Mouse (Mus musculus) cerebellum, postnatal 4 days (tissue): ENCODE data around the gene Fbrsl1.
"Not testable (repeated sequence)": the region's sequence is repeated elsewhere in the genome, so short reads cannot be mapped to it uniquely, and the experiment has no call there.

ENCODE experiments used
- DNase-seq, 2 experiments: peaks; one replicate each; pipeline ENCODE4 v3.0.0; 2022; ENCODE audit warnings: low spot score in 2 of 2, mixed read lengths in 1 of 2

Fbrsl1 gene

GRCm38 (mm10) chr5:110449294-110449693, 991 bp upstream of the Fbrsl1 start:
- no peak for DNase-seq

- peak; percentile 31 to 37 for DNase-seq
Observed at GRCm38 (mm10) chr5:110447720-110448435, 425 bp downstream of the Fbrsl1 start.

GRCm38 (mm10) chr5:110444509-110444908, 3.8 kb downstream of the Fbrsl1 start:
- no peak for DNase-seq

- no peak for DNase-seq
Observed at GRCm38 (mm10) chr5:110442966-110443590, 5.2 kb downstream of the Fbrsl1 start.

- no peak for DNase-seq
Observed at GRCm38 (mm10) chr5:110439565-110440310, 8.6 kb downstream of the Fbrsl1 start.

- no peak for DNase-seq
Observed at GRCm38 (mm10) chr5:110438591-110438990, 9.7 kb downstream of the Fbrsl1 start.

- no peak for DNase-seq
Observed at GRCm38 (mm10) chr5:110437632-110438261, 10.6 kb downstream of the Fbrsl1 start.

GRCm38 (mm10) chr5:110436166-110436565, 12.1 kb downstream of the Fbrsl1 start:
- DNase-seq: not testable (repeated sequence)

- no peak for DNase-seq
Observed at GRCm38 (mm10) chr5:110434816-110435215, 13.5 kb downstream of the Fbrsl1 start.

GRCm38 (mm10) chr5:110429045-110429444, 19.3 kb downstream of the Fbrsl1 start:
- DNase-seq: peak in 1 of 2 experiments; percentile 70

GRCm38 (mm10) chr5:110428290-110428689, 20.0 kb downstream of the Fbrsl1 start:
- no peak for DNase-seq

- no peak for DNase-seq
Observed at GRCm38 (mm10) chr5:110425187-110425586, 23.1 kb downstream of the Fbrsl1 start.

GRCm38 (mm10) chr5:110424204-110424603, 24.1 kb downstream of the Fbrsl1 start:
- no peak for DNase-seq

GRCm38 (mm10) chr5:110421393-110421792, 26.9 kb downstream of the Fbrsl1 start:
- no peak for DNase-seq

GRCm38 (mm10) chr5:110420950-110421349, 27.4 kb downstream of the Fbrsl1 start:
- DNase-seq: no peak

- DNase-seq: no peak
Observed at GRCm38 (mm10) chr5:110420201-110420600, 28.1 kb downstream of the Fbrsl1 start.

GRCm38 (mm10) chr5:110418523-110418911, 29.8 kb downstream of the Fbrsl1 start:
- no peak for DNase-seq

- DNase-seq: no peak
Observed at GRCm38 (mm10) chr5:110417756-110418522, 30.4 kb downstream of the Fbrsl1 start.

GRCm38 (mm10) chr5:110416825-110417401, 31.4 kb downstream of the Fbrsl1 start:
- DNase-seq: peak in 1 of 2 experiments; percentile 28

GRCm38 (mm10) chr5:110415806-110416700, 32.2 kb downstream of the Fbrsl1 start:
- DNase-seq: no peak
